Mouse (Mus musculus) kidney, postnatal 10 days (tissue): Measurements from ENCODE around the gene Nkap.
A peak's percentile ranks its signal among the peaks of the same experiment; 100 is the strongest.
"Not testable (repeated sequence)": the region's sequence is repeated elsewhere in the genome, so short reads cannot be mapped to it uniquely, and the experiment has no call there.

Experiments
- DNase-seq: peaks from one replicate; pipeline ENCODE4 v3.0.0; 2021; ENCODE audit warnings: mixed read lengths

The Nkap gene

GRCm38 (mm10) chrX:37126671-37127358 lies at the start of gene Nkap:
Nkap (plus strand) TSS chrX:37126795.
- peak; percentile 81 for DNase-seq

- not testable (repeated sequence) for DNase-seq
Observed at GRCm38 (mm10) chrX:37080345-37080744, 46.2 kb upstream of the Nkap start.

DNA sequence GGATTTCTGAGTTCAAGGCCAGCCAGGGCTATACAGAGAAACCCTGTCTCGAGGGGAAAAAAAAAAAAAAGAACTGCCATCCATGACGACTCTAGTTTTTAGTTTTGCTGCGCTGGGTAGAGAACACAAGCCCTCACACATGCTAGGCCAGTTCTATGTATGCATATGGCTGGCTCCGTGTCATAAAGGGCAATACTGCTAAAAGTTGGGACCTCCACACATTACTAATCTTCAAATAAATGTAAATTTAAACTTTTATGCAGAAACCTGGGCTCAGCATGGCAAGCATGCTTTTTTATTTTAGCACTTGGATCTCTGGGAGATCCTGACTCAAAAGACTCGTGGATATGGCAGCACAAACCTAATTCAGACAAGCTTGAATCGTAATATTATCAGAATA lies 45.4 kb upstream of the Nkap start:
- no peak for DNase-seq

GRCm38 (mm10) chrX:37084318-37084926 lies 42.2 kb upstream of the Nkap start:
- peak; percentile 27 for DNase-seq

DNA sequence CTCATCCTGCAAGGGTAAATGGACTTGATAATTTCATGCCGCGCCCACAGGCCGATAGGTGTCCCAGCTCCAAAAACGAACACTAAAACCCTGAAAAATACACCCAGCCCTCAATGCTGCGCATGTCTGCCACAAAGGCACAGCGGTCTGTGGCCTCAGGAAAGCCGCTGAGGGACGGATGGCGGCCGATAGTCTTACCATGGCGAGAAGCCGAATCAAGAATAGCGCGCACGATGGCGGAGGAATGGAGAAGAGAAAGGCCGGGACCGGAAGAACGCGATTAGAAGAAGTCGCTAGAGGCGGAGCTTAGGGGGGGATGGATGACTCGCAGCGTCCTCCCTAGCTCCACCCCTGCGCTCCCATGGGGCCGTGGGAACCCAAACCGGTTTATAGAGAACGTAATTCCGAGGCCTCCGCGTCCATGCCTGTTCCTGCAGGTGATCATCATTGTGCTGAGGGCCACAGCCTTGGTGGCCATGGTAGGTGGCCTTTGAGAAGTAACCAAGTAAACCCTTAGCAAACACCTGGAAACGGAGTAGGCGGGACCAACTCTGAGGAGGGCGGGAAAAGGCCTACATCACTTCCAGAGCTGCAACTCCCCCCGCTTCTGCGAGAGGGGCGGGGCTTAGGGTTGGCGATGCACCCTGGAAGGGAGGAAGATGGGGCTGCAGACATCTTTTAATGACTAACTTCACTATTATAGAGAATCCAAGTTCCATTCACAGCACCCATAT lies 41.5 kb upstream of the Nkap start, which contains the start of gene Rpl39:
Gene Rpl39 (minus strand): TSS at position 476 of the 734 bp plus-strand sequence.
- DNase-seq = peak; percentile 90

- DNase-seq = no peak
Observed at GRCm38 (mm10) chrX:37085665-37086064, 40.9 kb upstream of the Nkap start.

GRCm38 (mm10) chrX:37088778-37089177 lies 37.8 kb upstream of the Nkap start:
- no peak for DNase-seq

- no peak for DNase-seq
Observed at GRCm38 (mm10) chrX:37091457-37091856, 35.1 kb upstream of the Nkap start.

DNA sequence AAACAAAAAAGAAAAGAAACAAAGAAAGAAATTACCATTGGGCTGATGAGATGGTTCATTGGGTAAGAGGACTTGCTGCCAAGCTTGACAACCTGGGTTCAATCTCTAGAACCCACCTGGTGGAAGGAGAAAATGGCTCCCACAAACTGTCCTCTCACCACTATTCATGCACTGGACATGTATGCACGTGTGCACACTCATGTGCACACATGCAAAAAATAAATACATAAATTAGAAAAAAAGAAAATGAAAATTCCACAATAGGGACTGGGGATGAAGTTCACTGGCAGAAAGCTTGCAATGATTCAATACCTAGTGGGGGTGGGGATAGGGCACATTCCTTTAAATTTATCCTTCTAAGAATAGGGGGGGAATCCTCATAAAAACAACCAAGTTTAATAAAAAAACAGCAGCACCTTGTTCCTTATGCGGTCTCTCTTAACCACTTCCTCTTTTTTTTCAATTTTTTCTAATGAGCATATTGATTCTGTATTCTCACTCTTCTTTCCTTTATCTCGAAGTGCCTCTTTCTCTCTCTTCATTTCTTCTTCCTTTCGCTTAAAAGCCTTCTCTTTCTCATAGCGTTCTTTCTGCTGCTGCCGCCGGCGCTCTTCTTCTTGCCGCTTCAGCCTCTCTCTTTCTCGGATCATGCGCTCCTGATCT lies 31.4 kb upstream of the Nkap start:
- no peak for DNase-seq

DNA sequence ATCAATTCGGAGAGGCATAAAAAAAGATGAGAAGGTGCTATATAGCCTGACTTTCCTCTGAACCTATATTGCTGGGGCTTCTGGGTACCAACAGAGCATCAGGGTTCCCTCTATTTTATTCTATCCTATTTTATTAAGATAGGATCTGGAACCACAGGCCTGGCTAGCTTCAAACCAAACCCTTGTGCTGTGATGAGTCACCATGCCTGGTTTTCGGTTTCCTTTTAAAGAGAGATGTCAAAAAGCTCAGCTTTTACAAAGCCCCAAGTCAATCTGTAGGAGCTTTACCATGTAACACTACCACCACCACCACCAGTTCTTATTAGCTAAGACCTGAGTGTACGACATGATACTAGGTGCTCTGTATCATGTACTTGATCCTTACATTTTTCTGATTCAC lies 27.9 kb upstream of the Nkap start:
- no peak for DNase-seq

GRCm38 (mm10) chrX:37103826-37104225 lies 22.8 kb upstream of the Nkap start:
- no peak for DNase-seq

DNA sequence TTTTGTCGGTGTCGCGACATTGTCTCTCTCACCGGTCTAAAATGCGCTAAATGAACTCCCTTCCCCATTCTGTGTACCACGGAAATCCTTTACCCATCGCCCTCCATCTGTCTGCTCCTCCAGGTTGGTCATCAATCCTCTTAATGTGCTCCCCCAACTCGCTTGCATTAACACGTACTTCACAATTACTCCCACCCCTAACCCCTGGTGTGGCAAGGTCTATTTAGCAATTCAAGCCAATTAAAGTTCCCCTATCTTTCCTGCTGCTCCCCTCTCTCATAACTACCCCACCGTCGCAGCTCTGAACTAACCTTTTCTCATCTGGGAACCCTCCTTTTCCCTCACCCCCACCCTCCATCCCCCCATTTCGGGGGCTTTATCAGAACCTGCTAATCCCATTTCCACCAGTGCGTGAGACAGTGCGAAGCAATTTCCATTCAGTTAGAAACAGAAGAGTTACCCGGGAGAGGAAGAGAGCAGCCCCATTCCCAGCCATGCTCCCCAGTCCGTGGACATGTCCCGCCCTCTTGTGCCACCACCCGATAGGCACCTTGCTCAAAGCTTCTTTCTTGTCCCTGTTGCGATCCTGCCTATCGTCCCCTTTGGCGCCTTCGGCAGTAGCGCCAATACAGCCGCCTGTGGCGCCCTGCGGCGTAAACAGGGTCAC lies 16.9 kb upstream of the Nkap start:
- DNase-seq = no peak

- DNase-seq = peak; percentile 96
Observed at GRCm38 (mm10) chrX:37110193-37110880, 16.3 kb upstream of the Nkap start, which contains the start of gene Upf3b. Upf3b (minus strand) TSS chrX:37110322.

DNA sequence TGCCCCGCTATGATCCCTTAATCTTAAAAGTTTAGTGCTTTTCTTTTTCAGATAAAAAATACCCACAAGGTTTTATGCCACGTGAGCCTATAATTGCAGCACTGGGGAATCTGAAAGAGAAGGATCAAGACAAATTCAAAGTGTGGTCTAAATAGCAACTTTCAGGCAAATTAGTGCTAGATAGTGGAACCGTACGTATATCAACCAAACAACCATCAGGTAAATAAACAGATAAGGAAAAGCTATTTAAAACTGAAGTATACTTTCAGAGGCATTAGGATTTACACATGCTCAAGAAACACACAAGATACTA lies 15.8 kb upstream of the Nkap start:
- no peak for DNase-seq

- no peak for DNase-seq
Observed at GRCm38 (mm10) chrX:37117085-37117484, 9.5 kb upstream of the Nkap start.

GRCm38 (mm10) chrX:37119585-37119984 lies 7.0 kb upstream of the Nkap start:
- DNase-seq = no peak

GRCm38 (mm10) chrX:37120212-37120611 lies 6.4 kb upstream of the Nkap start:
- no peak for DNase-seq

DNA sequence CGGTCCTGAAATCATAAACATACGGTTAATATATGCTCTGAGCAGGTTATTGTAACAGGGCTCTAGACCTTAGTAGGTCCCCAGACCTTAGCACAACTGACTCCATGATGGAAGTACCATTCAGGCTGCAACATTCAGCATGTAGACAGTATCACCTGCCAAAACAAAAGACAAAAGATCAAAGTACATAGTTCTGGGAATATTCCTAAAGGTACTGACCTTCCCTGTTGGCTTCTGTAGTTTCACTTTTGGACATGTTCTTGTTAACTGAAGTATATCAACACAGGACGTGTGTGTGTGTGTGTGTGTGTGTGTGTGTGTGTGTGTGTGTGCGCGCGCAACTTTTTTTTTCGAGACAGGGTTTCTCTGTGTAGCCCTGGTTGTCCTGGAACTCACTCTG lies 1.1 kb upstream of the Nkap start:
- DNase-seq = no peak

DNA sequence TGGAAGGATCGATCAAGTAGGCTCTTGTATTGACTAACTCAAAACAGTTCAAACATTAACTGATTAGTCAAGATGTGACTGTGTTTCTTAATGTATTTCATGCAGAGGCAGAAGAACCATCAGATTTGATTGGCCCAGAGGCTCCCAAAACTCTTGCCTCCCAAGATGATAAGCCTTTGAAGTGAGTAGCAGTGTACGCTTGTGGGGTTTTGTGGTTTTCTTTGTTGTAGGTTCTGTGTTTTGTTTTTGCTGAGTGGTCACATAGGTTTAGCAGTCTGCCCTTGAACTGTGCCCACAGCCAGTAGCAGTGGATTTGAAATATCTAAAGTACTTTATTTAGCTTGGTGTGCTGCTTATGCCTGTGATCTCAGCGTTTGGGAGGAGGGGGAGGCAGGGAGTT lies 15.1 kb downstream of the Nkap start:
- DNase-seq = no peak

DNA sequence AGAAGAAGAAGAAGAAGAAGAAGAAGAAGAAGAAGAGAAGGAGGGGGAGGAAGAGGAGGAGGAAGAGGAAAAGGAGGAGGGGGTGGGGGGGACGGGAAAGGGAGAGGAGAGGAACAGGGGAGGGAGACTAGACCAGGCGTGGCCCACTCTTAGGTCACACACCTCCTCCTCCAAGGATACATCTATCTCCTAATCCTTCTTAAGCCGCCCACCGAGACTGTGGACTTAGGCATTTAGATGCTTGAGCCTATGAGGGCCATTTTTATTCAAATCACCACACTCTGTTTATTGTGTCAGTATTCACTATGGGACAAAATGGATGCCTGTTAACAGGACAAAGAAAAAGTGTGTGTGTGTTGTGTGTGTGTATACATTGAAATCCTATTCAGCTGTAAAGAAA lies 17.9 kb downstream of the Nkap start:
- not testable (repeated sequence) for DNase-seq

GRCm38 (mm10) chrX:37144954-37145353 lies 18.4 kb downstream of the Nkap start:
- DNase-seq = peak; percentile 21

DNA sequence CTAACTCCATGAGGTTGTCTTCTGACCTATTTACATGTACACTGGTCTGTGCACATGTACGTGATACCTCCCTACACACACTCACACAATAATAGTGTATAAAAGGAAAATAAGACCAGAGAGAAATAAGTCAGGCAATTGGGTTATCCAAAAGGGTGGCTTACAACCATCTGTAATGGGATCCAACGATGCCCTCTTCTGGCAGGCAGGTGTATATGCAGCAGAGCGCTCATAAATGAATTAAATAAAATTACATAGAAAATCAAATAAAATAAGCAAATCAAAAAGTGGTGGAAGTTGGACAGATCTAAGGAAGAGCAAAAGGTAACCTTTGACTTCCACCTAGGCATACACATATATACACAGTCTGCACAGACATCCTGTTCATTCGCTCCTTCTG lies 31.2 kb downstream of the Nkap start:
- DNase-seq = peak; percentile 4
